Comparison of ENCODE assay signal across 14 mouse cellular contexts in the genomic region with DNA sequence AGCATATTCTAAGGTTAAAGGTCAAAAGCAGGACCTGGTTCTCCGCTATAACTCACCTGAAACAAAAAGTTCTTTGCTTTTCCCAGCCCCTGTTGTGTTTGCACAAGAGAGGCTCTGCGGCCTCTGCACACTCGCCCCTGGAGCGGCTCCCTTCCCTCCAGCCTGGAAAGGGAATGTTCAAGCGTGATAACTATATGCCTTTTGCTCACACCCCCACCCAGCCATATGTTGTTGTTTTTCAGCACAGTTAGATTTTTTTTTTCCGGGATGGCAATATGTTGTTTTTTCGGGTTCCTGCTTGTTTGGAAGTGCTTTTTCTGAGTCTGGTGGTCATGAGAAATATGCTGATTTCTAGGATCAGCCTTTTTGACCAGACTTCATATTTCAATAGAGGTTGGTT.
DNase-seq lines count a peak whose midpoint lies in the region; ATAC-seq lines count a peak whose summit lies in the region.
"Had no signal": no experiment of that assay in that cellular context is flagged by ENCODE, and none has a peak within 500 bp of the region (broad histone marks: within the 10 kb centered on the region; RNA-seq: fewer than 3 reads in every experiment).

No protein-coding gene starts in this region.

- H3K36me3 ChIP-seq in forebrain, embryonic 15.5 days: no peaks in the 10 kb centered on the region
- H3K36me3 ChIP-seq in forebrain, embryonic 12.5 days (replicated peaks): no peaks in the 10 kb centered on the region
- H3K36me3 ChIP-seq: G1E; heart, embryonic 12.5 days had no signal

- DNase-seq in cerebellum, postnatal 25 days: peak; percentile 31 to 37
- DNase-seq in layer of hippocampus, postnatal 14 days (ENCODE audit: low spot score in 2 of 2): peak; percentile 19 to 70
- peak; percentile 13 for DNase-seq in right cerebral cortex, postnatal 4 days
- DNase-seq in lung, postnatal 25 days (ENCODE audit: low spot score): no peak
- no peak for DNase-seq in spleen, postnatal 14 days (ENCODE audit: low spot score in 2 of 2)
- DNase-seq in adipocyte (ENCODE audit: low spot score): no peak
- DNase-seq: gastrocnemius, postnatal 25 days had no signal

- peak; percentile 93 for ATAC-seq in forebrain, embryonic 15.5 days (replicated peaks)
- ATAC-seq in forebrain, embryonic 12.5 days (ENCODE audit: low FRiP score): no peak
- ATAC-seq: intestine, embryonic 16.5 days had no signal

- H3K4me2 ChIP-seq in forebrain, embryonic 15.5 days (replicated peaks): no peak overlapping the region
- no peak overlapping the region for H3K4me2 ChIP-seq in forebrain, embryonic 12.5 days
- H3K4me2 ChIP-seq: heart, embryonic 12.5 days; lung, embryonic 14.5 days had no signal

- peaks cover 10% of the 10 kb centered on the region; the same call in 1 of the 2 replicates for H3K4me1 ChIP-seq in forebrain, embryonic 15.5 days
- no peaks in the 10 kb centered on the region for H3K4me1 ChIP-seq in forebrain, embryonic 12.5 days
- H3K4me1 ChIP-seq: heart, embryonic 12.5 days; megakaryocyte, embryonic 14.5 days had no signal

- no peaks in the 10 kb centered on the region for H3K9me3 ChIP-seq in forebrain, embryonic 15.5 days
- H3K9me3 ChIP-seq in forebrain, embryonic 12.5 days: no peaks in the 10 kb centered on the region
- H3K9me3 ChIP-seq: G1E; heart, embryonic 12.5 days had no signal

- no peak overlapping the region for H3K4me3 ChIP-seq in forebrain, embryonic 15.5 days
- H3K4me3 ChIP-seq in forebrain, embryonic 12.5 days (replicated peaks): no peak overlapping the region
- H3K4me3 ChIP-seq: heart, embryonic 12.5 days; megakaryocyte, embryonic 14.5 days had no signal

- WGBS in forebrain, embryonic 15.5 days: 64% methylated on average over 7 of the region's 7 CpGs
- WGBS in forebrain, embryonic 12.5 days: 81% methylated on average over 7 of the region's 7 CpGs

- no peaks in the 10 kb centered on the region for H3K27me3 ChIP-seq in forebrain, embryonic 15.5 days
- H3K27me3 ChIP-seq in forebrain, embryonic 12.5 days: no peaks in the 10 kb centered on the region
- H3K27me3 ChIP-seq: heart, embryonic 12.5 days; megakaryocyte, embryonic 14.5 days had no signal

- H3K9ac ChIP-seq in forebrain, embryonic 15.5 days (replicated peaks): no peak overlapping the region
- H3K9ac ChIP-seq in forebrain, embryonic 12.5 days: no peak overlapping the region
- H3K9ac ChIP-seq: heart, embryonic 12.5 days; lung, embryonic 14.5 days had no signal

- H3K27ac ChIP-seq in forebrain, embryonic 15.5 days (replicated peaks): peak overlapping the region; percentile 66
- no peak overlapping the region for H3K27ac ChIP-seq in forebrain, embryonic 12.5 days

Comparison
In these comparisons a context has a peak if more than half of its experiments do, and no peak if none do; other contexts are left out.
1. DNase-seq: peak in cerebellum, postnatal 25 days (2 of 2), layer of hippocampus, postnatal 14 days (2 of 2) and right cerebral cortex, postnatal 4 days (single experiment); none in lung, postnatal 25 days (single experiment), spleen, postnatal 14 days (0 of 2) and adipocyte (single experiment).